Mouse (Mus musculus) embryonic facial prominence, embryonic 14.5 days (tissue): Measurements from ENCODE around the gene Samd13. TPM values are rescaled to one million over a fixed set of nuclear protein-coding genes. Genes with fewer than 3 reads are reported as not detected.

Experiments used
- ATAC-seq: fragments of 200-750 bp; cut with Nextera tagmentation; 2 replicates; pipeline ENCODE4 v1.8.0; 2017; ENCODE audit warnings: low read depth, moderate number of reproducible peaks, moderate TSS enrichment
- DNase-seq: peaks from one replicate; pipeline ENCODE4 v3.0.0-alpha.2; 2015; ENCODE audit warnings: low spot score
- H3K27ac ChIP-seq: fragments of 300-500 bp; sonication (generic); replicated peaks from 2 replicates; pipeline ENCODE4 v1.5.1; 2014; ENCODE audit warnings: low read depth, mild to moderate bottlenecking, low read length, moderate library complexity
- H3K27me3 ChIP-seq: fragments of 300-500 bp; sonication (generic); replicated peaks from 2 replicates; pipeline ENCODE4 v1.6.1; 2014; ENCODE audit warnings: low read length; ENCODE audit not compliant: control insufficient read depth, insufficient read depth
- H3K36me3 ChIP-seq: fragments of 300-500 bp; sonication (generic); 2 replicates; pipeline ENCODE4 v1.6.1; 2014; ENCODE audit warnings: low read length, mixed read lengths; ENCODE audit not compliant: control insufficient read depth, insufficient read depth
- H3K4me1 ChIP-seq: fragments of 300-500 bp; sonication (generic); 2 replicates; pipeline ENCODE4 v1.6.1; 2014; ENCODE audit warnings: antibody characterized with exemption, low read length; ENCODE audit not compliant: control insufficient read depth, insufficient read depth
- H3K4me2 ChIP-seq: fragments of 300-500 bp; sonication (generic); 2 replicates; pipeline ENCODE4 v1.6.1; 2014; ENCODE audit warnings: low read depth, mild to moderate bottlenecking, low read length, moderate library complexity, mixed read lengths
- H3K4me3 ChIP-seq: fragments of 300-500 bp; sonication (generic); 2 replicates; pipeline ENCODE4 v1.5.1; 2014; ENCODE audit warnings: low read depth, mild to moderate bottlenecking, low read length
- H3K9ac ChIP-seq: fragments of 300-500 bp; sonication (generic); 2 replicates; pipeline ENCODE4 v1.6.1; 2014; ENCODE audit warnings: low read depth, mild to moderate bottlenecking, low read length, moderate library complexity, mixed read lengths
- H3K9me3 ChIP-seq: fragments of 300-500 bp; sonication (generic); 2 replicates; pipeline ENCODE4 v1.6.1; 2016; ENCODE audit warnings: low read length; ENCODE audit not compliant: control insufficient read depth
- WGBS: fragments of 180-500 bp; shearing (Covaris S2); extraction: QIAGEN DNeasy Blood & Tissue Kit; methylation state at CpG from one replicate; pipeline ENCODE4 v1.1.7; 2014; 5-methylcytosine and 5-hydroxymethylcytosine counted together
- polyA plus RNA-seq: library from polyadenylated mRNA; unstranded; fragments of >200 nt; fragmentation: Nextera tagmentation; extraction: Ambion mirVana; gene quantifications from 2 replicates; pipeline ENCODE4 v1.2.1, GENCODE M21; 2014

Samd13 gene
- polyA plus RNA-seq, 1 experiment from 2014 or later: 1.3 TPM

GRCm38 (mm10) chr3:146708381-146708780 is 23.0 kb upstream of the Samd13 start:
- H3K27ac ChIP-seq: no peak overlapping the region
- H3K9ac ChIP-seq: no peak overlapping the region
- H3K27me3 ChIP-seq: no peaks in the 10 kb centered on the region
- H3K4me3 ChIP-seq: no peak overlapping the region
- DNase-seq (no peak), ATAC-seq (no peak)
- H3K4me1 ChIP-seq: no peaks in the 10 kb centered on the region
- no peak overlapping the region for H3K4me2 ChIP-seq
- no peaks in the 10 kb centered on the region for H3K36me3 ChIP-seq
- no peaks in the 10 kb centered on the region for H3K9me3 ChIP-seq
- 69% methylated on average over 3 of the region's 3 CpGs for WGBS

- H3K4me2 ChIP-seq: no peak overlapping the region
- H3K36me3 ChIP-seq: no peaks in the 10 kb centered on the region
- H3K4me1 ChIP-seq: no peaks in the 10 kb centered on the region
- ATAC-seq: no peak
- no peak for DNase-seq
- no peaks in the 10 kb centered on the region for H3K27me3 ChIP-seq
- no peak overlapping the region for H3K9ac ChIP-seq
- WGBS: 86% methylated on average over 4 of the region's 4 CpGs
- H3K9me3 ChIP-seq: no peaks in the 10 kb centered on the region
- H3K27ac ChIP-seq: no peak overlapping the region
- no peak overlapping the region for H3K4me3 ChIP-seq
Observed at GRCm38 (mm10) chr3:146704099-146704498, 18.7 kb upstream of the Samd13 start.

- Histone ChIP-seq H3K9me3 (no peaks in the 10 kb centered on the region), H3K4me2 (no peak overlapping the region), H3K27me3 (no peaks in the 10 kb centered on the region), H3K9ac (no peak overlapping the region), H3K4me3 (no peak overlapping the region), H3K36me3 (no peaks in the 10 kb centered on the region), H3K4me1 (no peaks in the 10 kb centered on the region), H3K27ac (no peak overlapping the region)
- no peak for ATAC-seq
- no peak for DNase-seq
- 79% methylated on average over 11 of the region's 11 CpGs for WGBS
Observed at GRCm38 (mm10) chr3:146700051-146700450, 14.7 kb upstream of the Samd13 start.

GRCm38 (mm10) chr3:146698982-146699381 is 13.6 kb upstream of the Samd13 start:
- Histone ChIP-seq H3K4me3 (no peak overlapping the region), H3K9ac (no peak overlapping the region)

GRCm38 (mm10) chr3:146692547-146692946 is 7.2 kb upstream of the Samd13 start:
- no peak overlapping the region for H3K27ac ChIP-seq
- no peak for ATAC-seq
- 78% methylated on average over 5 of the region's 5 CpGs for WGBS

More at GRCm38 (mm10) chr3:146698982-146699381, 13.6 kb upstream of the Samd13 start:
- Histone ChIP-seq H3K9me3 (no peaks in the 10 kb centered on the region), H3K27me3 (no peaks in the 10 kb centered on the region), H3K36me3 (no peaks in the 10 kb centered on the region), H3K4me1 (no peaks in the 10 kb centered on the region), H3K4me2 (no peak overlapping the region), H3K27ac (no peak overlapping the region)
- ATAC-seq: no peak
- WGBS: 53% methylated on average over 11 of the region's 11 CpGs
- DNase-seq: no peak

GRCm38 (mm10) chr3:146687121-146687725 is 1.8 kb upstream of the Samd13 start:
- H3K4me2 ChIP-seq: no peak overlapping the region
- DNase-seq (no peak), ATAC-seq (no peak)
- H3K4me1 ChIP-seq: no peaks in the 10 kb centered on the region
- H3K9me3 ChIP-seq: no peaks in the 10 kb centered on the region
- no peaks in the 10 kb centered on the region for H3K27me3 ChIP-seq
- H3K9ac ChIP-seq: no peak overlapping the region
- H3K4me3 ChIP-seq: no peak overlapping the region
- H3K36me3 ChIP-seq: no peaks in the 10 kb centered on the region
- H3K27ac ChIP-seq: no peak overlapping the region
- 61% methylated on average over 4 of the region's 4 CpGs for WGBS

More at GRCm38 (mm10) chr3:146692547-146692946, 7.2 kb upstream of the Samd13 start:
- no peak overlapping the region for H3K4me3 ChIP-seq
- no peaks in the 10 kb centered on the region for H3K4me1 ChIP-seq
- H3K36me3 ChIP-seq: no peaks in the 10 kb centered on the region
- H3K4me2 ChIP-seq: no peak overlapping the region
- H3K27me3 ChIP-seq: no peaks in the 10 kb centered on the region
- no peak for DNase-seq
- no peaks in the 10 kb centered on the region for H3K9me3 ChIP-seq
- no peak overlapping the region for H3K9ac ChIP-seq

GRCm38 (mm10) chr3:146686428-146686827 is 1.0 kb upstream of the Samd13 start:
- DNase-seq: no peak
- ATAC-seq: no peak
- H3K9ac ChIP-seq: no peak overlapping the region
- 87% methylated on average over 8 of the region's 8 CpGs for WGBS
- H3K27me3 ChIP-seq: no peaks in the 10 kb centered on the region
- H3K4me2 ChIP-seq: no peak overlapping the region
- H3K9me3 ChIP-seq: no peaks in the 10 kb centered on the region
- no peaks in the 10 kb centered on the region for H3K4me1 ChIP-seq
- H3K27ac ChIP-seq: no peak overlapping the region
- H3K36me3 ChIP-seq: no peaks in the 10 kb centered on the region
- H3K4me3 ChIP-seq: no peak overlapping the region

GRCm38 (mm10) chr3:146683095-146683494 is 2.3 kb downstream of the Samd13 start:
- Histone ChIP-seq H3K4me2 (peak overlapping the region; percentile 42; the same call in 1 of the 2 replicates), H3K4me1 (no peaks in the 10 kb centered on the region), H3K27me3 (no peaks in the 10 kb centered on the region), H3K4me3 (no peak overlapping the region), H3K9me3 (no peaks in the 10 kb centered on the region), H3K36me3 (no peaks in the 10 kb centered on the region), H3K9ac (no peak overlapping the region), H3K27ac (peak overlapping the region; percentile 45)
- DNase-seq: no peak
- ATAC-seq: no peak
- WGBS: 56% methylated on average over 2 of the region's 2 CpGs

GRCm38 (mm10) chr3:146682140-146682651 is 3.2 kb downstream of the Samd13 start:
- Histone ChIP-seq H3K27me3 (no peaks in the 10 kb centered on the region), H3K27ac (peak overlapping the region; percentile 45), H3K9ac (peak overlapping the region; percentile 39; the same call in 1 of the 2 replicates), H3K4me2 (peak overlapping the region; percentile 42), H3K4me3 (peak overlapping the region; percentile 14), H3K9me3 (no peaks in the 10 kb centered on the region), H3K36me3 (no peaks in the 10 kb centered on the region), H3K4me1 (no peaks in the 10 kb centered on the region)
- peak; percentile 60 for ATAC-seq
- peak; percentile 95 for DNase-seq
- WGBS: 31% methylated on average over 13 of the region's 13 CpGs
